Comparison of ENCODE assay signal across 8 mouse cellular contexts in genomic region chr11:55444772-55445171, GRCm38 (mm10). TPM values are rescaled to one million over a fixed set of nuclear protein-coding genes. Genes with fewer than 3 reads are reported as not detected.
DNase-seq lines count a peak whose midpoint lies in the region; ATAC-seq and TF ChIP-seq lines count a peak whose summit lies in the region.

No protein-coding gene starts in this region.

- no peak overlapping the region for H3K27ac ChIP-seq in bone marrow, adult 2 months (ENCODE audit: control insufficient read depth, insufficient read depth, low read depth, low read length, poor library complexity)
- H3K27ac ChIP-seq in forebrain, embryonic 15.5 days (replicated peaks), result no peak overlapping the region
- no peak overlapping the region for H3K27ac ChIP-seq in midbrain, embryonic 11.5 days (ENCODE audit: low read depth, low read length)

- H3K27me3 ChIP-seq in forebrain, embryonic 15.5 days, result no peaks in the 10 kb centered on the region
- no peaks in the 10 kb centered on the region for H3K27me3 ChIP-seq in midbrain, embryonic 11.5 days (ENCODE audit: control insufficient read depth, insufficient read depth, low read length)

- H3K9ac ChIP-seq in forebrain, embryonic 15.5 days (replicated peaks), result no peak overlapping the region
- H3K9ac ChIP-seq in midbrain, embryonic 11.5 days (ENCODE audit: low read length), result no peak overlapping the region

- no peaks in the 10 kb centered on the region for H3K9me3 ChIP-seq in forebrain, embryonic 15.5 days
- no peaks in the 10 kb centered on the region for H3K9me3 ChIP-seq in midbrain, embryonic 11.5 days (ENCODE audit: control insufficient read depth, low read length)

- no peaks in the 10 kb centered on the region; the same call in 1 of the 2 replicates for H3K36me3 ChIP-seq in forebrain, embryonic 15.5 days
- no peaks in the 10 kb centered on the region; the same call in 1 of the 2 replicates for H3K36me3 ChIP-seq in midbrain, embryonic 11.5 days (ENCODE audit: control insufficient read depth, insufficient read depth, low read length)

- no peak overlapping the region for H3K4me2 ChIP-seq in forebrain, embryonic 15.5 days (replicated peaks)
- no peak overlapping the region for H3K4me2 ChIP-seq in midbrain, embryonic 11.5 days

- no peak for TF ChIP-seq POLR2A in bone marrow, adult 2 months (IDR thresholded peaks at IDR 0.05; ENCODE audit: borderline replicate concordance, control insufficient read depth, low read depth, low read length)

- no peaks in the 10 kb centered on the region for H3K4me1 ChIP-seq in bone marrow, adult 2 months (ENCODE audit: control insufficient read depth, insufficient read depth, low read length)
- H3K4me1 ChIP-seq in forebrain, embryonic 15.5 days, result no peaks in the 10 kb centered on the region
- no peaks in the 10 kb centered on the region for H3K4me1 ChIP-seq in midbrain, embryonic 11.5 days (ENCODE audit: control insufficient read depth, insufficient read depth, low read length)

- ATAC-seq in frontal cortex, adult (ENCODE audit: low TSS enrichment), result peak; percentile 83
- 0 out of 2 replicates have a peak, but pooled peaks have one; percentile 41 for ATAC-seq in forebrain, embryonic 15.5 days (replicated peaks)
- ATAC-seq in midbrain, embryonic 11.5 days (ENCODE audit: low FRiP score), result no peak

- no peak overlapping the region for H3K4me3 ChIP-seq in bone marrow, adult 2 months (replicated peaks; ENCODE audit: control insufficient read depth, low read depth, low read length)
- H3K4me3 ChIP-seq in forebrain, embryonic 15.5 days, result no peak overlapping the region
- H3K4me3 ChIP-seq in midbrain, embryonic 11.5 days (ENCODE audit: low read depth, low read length), result no peak overlapping the region

- DNase-seq in frontal cortex, postnatal 14 days (ENCODE audit: low spot score in 2 of 2), result no peak
- peak; percentile 93 for DNase-seq in 3T3-L1 (ENCODE audit: low read depth, low spot score)
- peak; percentile 57 for DNase-seq in kidney, postnatal 10 days
- DNase-seq in midbrain, embryonic 11.5 days (ENCODE audit: low spot score, missing footprints), result peak; percentile 99
- no peak for DNase-seq in urinary bladder, postnatal 36 days (ENCODE audit: low spot score in 2 of 2)

- 5% methylated on average over 1 of the region's 1 CpGs for WGBS in bone marrow, adult 2 months
- WGBS in forebrain, embryonic 15.5 days, result 0% methylated on average over 1 of the region's 1 CpGs
- 12% methylated on average over 1 of the region's 1 CpGs for WGBS in midbrain, embryonic 11.5 days

- TF ChIP-seq CTCF in bone marrow, adult 2 months (IDR thresholded peaks at IDR 0.05; ENCODE audit: control insufficient read depth, insufficient read depth, low read length), result 0 out of 2 replicates have a peak, but pooled peaks have one; percentile 15

RNA-seq across cellular contexts. Expression of gene Atox1, which starts 16.3 kb away (rescaled TPM):
- 75.4 and 128 TPM in 2 replicates for polyA plus RNA-seq in bone marrow, adult 2 months (2011; ENCODE audit: insufficient read depth, insufficient read length, low replicate concordance, missing spikeins)
- 257 and 262 TPM in 2 replicates for polyA plus RNA-seq in forebrain, embryonic 15.5 days (2015; fragmentation: Nextera tagmentation; extraction: Ambion mirVana)
- 217 and 224 TPM in 2 replicates for polyA plus RNA-seq in midbrain, embryonic 11.5 days (2014; fragmentation: Nextera tagmentation; extraction: Ambion mirVana)

RNA-seq across cellular contexts. Expression of gene Sparc, which starts 21.8 kb away (rescaled TPM):
- polyA plus RNA-seq in bone marrow, adult 2 months (2011; ENCODE audit: insufficient read depth, insufficient read length, low replicate concordance, missing spikeins), result 79.8 and 90.9 TPM in 2 replicates
- 320 and 352 TPM in 2 replicates for polyA plus RNA-seq in forebrain, embryonic 15.5 days (2015; fragmentation: Nextera tagmentation; extraction: Ambion mirVana)
- polyA plus RNA-seq in midbrain, embryonic 11.5 days (2014; fragmentation: Nextera tagmentation; extraction: Ambion mirVana), result 411 and 428 TPM in 2 replicates

RNA-seq across cellular contexts. Expression of gene G3bp1, which starts 24.7 kb away (rescaled TPM):
- polyA plus RNA-seq in bone marrow, adult 2 months (2011; ENCODE audit: insufficient read depth, insufficient read length, low replicate concordance, missing spikeins), result 29.5 and 38.1 TPM in 2 replicates
- 154 and 161 TPM in 2 replicates for polyA plus RNA-seq in forebrain, embryonic 15.5 days (2015; fragmentation: Nextera tagmentation; extraction: Ambion mirVana)
- 241 and 244 TPM in 2 replicates for polyA plus RNA-seq in midbrain, embryonic 11.5 days (2014; fragmentation: Nextera tagmentation; extraction: Ambion mirVana)

Comparison
In these comparisons a context has a peak if more than half of its experiments do, and no peak if none do; other contexts are left out.
1. DNase-seq: peak in 3T3-L1 (single experiment), kidney, postnatal 10 days (single experiment) and midbrain, embryonic 11.5 days (single experiment); none in frontal cortex, postnatal 14 days (0 of 2) and urinary bladder, postnatal 36 days (0 of 2).